Mouse (Mus musculus) T-cell, adult 2 months (primary cell): ENCODE measurements around the gene H1f0.
A peak's percentile ranks its signal among the peaks of the same experiment; 100 is the strongest.

Experiments used
- DNase-seq: peaks from one replicate; pipeline ENCODE4 v3.0.0; 2022; ENCODE audit warnings: low spot score

Gene H1f0

DNA sequence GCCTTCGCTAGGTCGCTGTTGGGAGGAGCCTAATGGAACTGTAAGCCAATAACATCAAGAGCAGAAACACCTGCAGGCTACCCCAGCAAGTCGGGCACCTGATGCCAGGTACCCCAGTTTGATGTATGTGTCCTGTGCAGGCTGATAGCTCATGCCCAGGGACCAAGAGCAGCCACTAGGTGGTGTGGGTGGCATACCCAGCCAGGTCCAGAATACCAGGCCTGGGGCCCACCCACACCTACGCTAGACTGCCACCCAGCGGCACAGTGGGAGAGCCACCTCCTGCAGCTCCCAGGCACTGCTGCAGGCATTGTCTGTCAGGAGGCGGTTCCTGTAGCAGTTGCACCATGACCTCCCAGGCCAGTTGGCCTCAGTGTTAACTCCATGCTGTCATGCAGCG is 10.6 kb downstream of the H1f0 start:
- DNase-seq = peak; percentile 88

DNA sequence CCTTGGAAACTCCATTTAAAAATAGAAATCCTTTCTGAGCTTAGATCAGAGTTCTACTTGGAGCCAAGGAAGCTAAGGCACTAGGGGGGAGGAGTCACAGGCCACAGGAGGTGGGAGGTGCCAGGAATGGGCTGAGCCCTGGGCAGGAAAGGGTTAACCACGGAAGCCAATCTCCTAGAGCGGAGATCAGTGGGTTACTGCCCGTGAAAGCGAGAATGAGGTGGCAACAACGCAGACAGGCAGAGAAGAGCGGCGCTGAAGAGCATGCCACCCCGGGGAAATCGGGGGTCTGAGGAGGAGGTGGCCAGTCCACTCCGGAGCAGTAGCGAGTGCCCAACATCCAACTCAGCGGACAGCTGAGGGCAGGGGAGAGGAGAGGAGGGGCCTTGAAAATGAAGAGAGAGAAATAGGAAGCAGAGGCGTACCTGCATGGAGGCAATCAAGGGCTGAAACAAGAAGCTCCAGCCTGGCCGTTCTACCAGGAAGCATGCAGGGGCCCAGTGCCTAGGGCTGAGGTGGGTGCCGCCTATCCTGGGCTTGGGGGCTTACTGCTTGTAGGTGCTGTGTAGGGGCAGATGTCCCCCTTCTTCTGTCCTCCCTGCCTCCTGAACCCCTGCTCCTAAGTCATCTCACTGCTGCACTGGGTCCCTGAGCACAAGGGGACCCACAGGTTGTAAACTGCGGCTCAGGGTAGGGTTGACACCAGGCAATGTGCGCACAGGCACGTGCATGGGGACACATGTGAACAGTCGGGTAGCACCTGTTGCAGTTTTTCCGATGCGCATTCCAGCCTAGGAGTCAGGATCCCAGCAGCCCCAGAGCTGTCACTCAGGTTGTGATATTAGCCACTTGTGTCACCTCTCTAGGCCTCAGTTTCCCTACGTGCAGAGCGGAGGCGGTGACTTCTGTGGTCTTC is 12.5 kb downstream of the H1f0 start:
- no peak for DNase-seq

DNA sequence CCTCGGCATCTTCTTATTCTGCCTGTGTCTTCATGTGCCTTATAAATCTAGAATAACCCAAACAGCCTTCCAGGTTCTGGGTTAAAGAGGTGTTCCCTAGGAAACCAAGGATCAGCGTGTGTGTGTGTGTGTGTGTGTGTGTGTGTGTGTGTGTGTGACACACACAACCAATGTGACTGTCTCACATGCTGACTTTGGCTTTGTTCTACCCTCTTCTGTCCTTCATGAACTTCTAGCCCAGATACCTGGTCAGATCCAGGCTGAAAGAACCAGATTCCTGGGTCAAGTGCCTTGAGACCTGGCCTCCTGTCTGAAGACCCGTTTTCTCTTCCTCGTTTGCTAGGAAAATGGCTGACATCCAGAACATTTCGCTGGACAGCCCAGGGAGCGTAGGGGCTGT is 13.3 kb downstream of the H1f0 start, which contains the start of gene Galr3:
Galr3 (plus strand) TSS at position 301 of the 400 bp plus-strand sequence.
- DNase-seq = no peak

- DNase-seq = no peak
Observed at GRCm38 (mm10) chr15:79042721-79043491, 14.7 kb downstream of the H1f0 start.

- DNase-seq = no peak
Observed at GRCm38 (mm10) chr15:79044837-79045236, 16.6 kb downstream of the H1f0 start.

- DNase-seq = no peak
Observed at GRCm38 (mm10) chr15:79048186-79048585, 19.9 kb downstream of the H1f0 start.

- no peak for DNase-seq
Observed at GRCm38 (mm10) chr15:79050160-79050845, 22.1 kb downstream of the H1f0 start.

GRCm38 (mm10) chr15:79050964-79051363 is 22.7 kb downstream of the H1f0 start:
- DNase-seq = no peak

DNA sequence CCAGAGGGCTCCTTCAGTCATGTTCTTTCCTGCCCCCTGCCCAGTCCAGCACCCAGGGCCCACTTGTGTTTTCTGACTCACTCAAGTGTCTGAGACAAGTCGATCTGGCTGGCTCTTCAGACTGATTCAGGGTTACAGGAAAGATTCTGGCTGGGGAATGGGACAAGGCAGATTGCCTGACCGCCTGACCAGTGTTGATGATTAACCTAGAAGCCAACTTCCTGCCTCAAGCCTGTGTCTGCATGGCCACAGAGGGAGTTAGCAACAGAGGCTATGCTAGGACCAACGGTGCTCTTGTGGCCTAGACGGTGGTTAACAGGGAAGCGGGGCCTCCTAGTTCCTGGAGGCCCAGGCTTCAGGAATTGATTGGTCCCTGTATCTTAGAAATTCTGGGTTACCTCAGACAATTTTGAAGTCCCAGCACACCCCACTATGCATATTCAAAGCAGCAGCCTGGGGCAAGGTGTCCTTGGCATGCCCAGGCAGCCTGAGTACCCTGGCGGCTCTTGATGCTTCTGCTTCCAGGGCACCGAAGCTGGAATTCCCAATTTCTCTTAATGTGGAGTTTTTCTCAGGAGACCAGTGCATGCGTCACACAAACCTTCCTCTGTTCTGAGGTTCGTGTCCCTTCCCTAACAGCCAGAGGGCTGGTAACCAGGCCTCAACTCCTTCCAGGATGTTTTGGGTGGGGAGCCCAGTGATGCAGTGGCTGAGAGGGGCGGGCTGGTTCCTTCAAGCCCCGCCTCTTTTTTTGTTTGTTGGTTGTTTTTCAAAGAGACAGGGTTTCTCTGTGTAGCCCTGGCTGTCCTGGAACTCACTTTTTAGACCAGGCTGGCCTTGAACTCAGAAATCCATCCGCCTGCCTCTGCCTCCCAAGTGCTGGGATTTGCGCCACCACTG is 23.5 kb downstream of the H1f0 start:
- no peak for DNase-seq

DNA sequence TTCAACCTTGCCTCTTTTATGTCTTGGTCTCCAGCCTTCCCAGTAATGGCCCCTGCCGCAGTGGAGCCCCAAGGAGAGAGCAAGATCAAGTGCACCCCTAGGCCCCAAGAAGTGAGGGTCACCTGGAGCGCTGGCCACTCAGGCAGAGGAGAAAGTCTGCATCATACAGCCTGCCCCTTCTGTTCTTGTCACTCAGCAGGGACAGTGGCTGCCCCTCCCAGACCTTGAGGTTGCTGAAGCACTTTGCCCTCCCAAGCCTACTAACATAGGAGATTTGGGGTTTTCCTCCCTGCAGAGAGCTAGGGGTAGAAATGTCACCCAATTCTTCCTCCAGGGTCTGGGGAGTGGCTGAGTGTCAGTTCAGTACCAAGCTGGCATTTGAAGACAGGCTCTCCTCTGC is 24.1 kb downstream of the H1f0 start:
- no peak for DNase-seq

DNA sequence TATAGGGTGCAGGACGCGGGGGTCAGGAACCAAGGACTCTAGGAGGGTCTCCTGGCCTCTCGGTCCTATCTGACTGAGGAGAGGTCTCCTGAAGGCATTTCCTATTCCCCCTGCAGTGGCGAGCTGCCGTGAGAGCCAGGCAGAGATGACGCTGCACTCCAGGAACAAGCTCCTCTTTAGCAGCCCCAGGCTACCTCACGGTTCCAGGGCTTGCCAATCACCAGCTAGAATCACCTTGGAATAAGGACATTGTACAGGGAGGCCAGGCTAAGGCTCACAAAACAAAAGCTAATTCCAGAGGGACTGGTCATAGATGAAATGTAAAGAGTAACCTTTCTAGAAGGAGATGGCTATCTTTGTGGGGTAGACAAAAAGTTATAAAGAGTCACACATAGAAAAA is 28.4 kb downstream of the H1f0 start:
- DNase-seq = no peak

DNA sequence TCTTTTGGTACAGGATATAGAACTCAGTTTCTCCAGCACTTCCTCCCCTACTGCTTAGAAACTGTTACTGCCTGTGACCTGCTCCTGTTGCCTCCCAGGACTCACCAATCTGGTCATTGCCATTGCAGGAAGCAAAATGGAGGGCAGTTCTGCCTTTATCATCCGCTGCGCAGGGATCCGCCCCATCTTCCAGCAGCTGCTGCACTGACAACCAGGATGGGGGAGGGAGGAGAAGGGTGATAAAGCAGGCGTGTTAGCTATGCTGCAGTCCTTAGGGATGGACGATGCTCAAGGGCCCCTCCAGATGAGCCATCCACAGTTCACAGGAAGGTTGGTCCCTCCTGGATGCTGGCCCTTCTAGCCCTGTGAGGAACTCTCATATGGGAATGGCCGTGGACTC is 29.6 kb downstream of the H1f0 start:
- no peak for DNase-seq

- DNase-seq = no peak
Observed at GRCm38 (mm10) chr15:79060887-79061565, 32.8 kb downstream of the H1f0 start.

GRCm38 (mm10) chr15:79062376-79063159 is 34.3 kb downstream of the H1f0 start, which contains the start of gene Ankrd54:
Gene Ankrd54 (minus strand): TSS chr15:79062893.
- peak; percentile 98 for DNase-seq

DNA sequence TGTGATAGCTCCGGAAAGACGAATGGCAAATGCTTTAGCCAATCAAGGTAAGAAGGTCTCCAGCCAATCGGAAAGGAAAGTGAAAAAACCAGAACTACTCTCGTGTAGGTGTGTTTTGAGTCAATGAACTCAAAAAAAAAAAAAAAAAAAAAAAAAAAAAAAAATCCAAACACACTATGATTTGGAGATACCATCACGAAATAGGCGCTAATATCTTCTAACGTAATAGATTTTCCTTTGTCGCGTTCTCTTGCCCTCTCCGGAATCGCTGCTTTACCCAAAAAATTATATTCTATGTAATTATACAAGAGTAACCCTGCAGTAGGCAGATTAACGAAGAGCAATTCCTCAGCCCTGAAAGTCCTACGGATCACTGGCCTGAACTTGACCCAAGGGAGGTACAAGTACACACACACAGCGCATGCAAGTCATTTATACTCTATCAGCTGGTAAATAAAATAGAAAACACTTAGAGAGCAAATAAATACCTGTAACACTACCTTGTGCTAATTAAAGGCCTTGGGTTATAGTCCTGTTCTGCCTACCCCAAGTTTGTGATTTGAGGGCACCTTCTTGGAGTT is 35.0 kb downstream of the H1f0 start:
- DNase-seq = no peak

DNA sequence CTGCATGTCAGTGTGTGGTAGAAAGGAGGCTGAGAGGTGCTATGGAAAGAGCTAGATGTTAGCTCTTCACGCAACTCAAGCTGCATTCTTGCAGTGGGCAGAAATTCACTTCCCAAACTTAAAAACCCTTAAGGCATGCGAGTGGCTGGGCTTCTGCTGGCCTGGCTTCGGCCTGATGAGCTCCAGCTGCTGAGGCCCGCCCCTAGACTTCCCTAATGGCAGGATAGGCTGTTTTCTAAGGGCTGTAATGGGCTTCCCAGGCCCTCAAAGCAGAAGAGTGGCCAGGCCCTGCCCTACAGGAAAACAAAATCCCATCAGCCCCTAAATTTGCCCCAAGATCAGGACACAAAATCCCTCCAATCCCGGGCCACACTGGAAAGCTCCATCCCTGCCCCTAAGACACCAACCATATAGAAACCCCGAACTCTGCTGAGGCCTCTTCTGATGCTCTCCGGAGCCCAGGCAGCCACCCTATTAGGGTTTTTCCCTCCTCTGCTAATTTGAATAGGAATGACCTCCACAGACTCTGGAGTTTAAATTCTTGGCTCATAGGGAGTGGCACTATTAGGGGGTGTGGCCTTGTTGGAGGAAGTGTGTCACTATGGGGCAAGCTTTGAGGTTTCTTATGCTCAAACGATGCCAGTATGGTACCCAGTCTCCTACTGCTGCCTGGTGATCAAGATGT is 37.0 kb downstream of the H1f0 start:
- no peak for DNase-seq

- no peak for DNase-seq
Observed at GRCm38 (mm10) chr15:79066276-79066675, 38.0 kb downstream of the H1f0 start.

GRCm38 (mm10) chr15:79067631-79068030 is 39.4 kb downstream of the H1f0 start:
- DNase-seq = no peak

DNA sequence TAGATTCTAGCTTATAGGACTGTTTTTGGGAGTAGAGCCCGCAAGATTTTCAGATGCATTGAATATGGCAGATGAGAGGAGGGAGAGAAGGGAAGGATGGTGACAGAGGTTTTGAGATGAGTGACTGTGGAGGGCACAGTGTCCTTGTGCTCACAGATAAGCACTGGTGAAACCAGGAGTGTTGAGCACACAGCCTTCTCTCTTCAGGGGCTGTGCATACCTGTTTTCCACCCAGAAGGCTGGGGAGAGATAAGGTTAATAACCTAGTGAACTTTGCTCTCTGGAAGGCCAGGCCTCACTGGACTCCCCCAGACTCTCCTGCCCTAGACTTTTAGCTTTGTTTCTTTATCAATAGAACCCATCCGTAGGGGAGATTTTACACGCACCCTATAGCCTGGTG is 40.2 kb downstream of the H1f0 start:
- DNase-seq = no peak
